Mouse (Mus musculus) adrenal gland, postnatal 25 days (tissue): ENCODE measurements around the gene Tnks2. TPM values are rescaled to one million over a fixed set of nuclear protein-coding genes. Genes with fewer than 3 reads are reported as not detected.
"Not testable (repeated sequence)": the region's sequence is repeated elsewhere in the genome, so short reads cannot be mapped to it uniquely, and the experiment has no call there.

Experiments used
- DNase-seq: peaks from one replicate; pipeline ENCODE4 v3.0.0; 2021; ENCODE audit warnings: mixed read lengths
- total RNA-seq: library from RNA; stranded (reverse); gene quantifications from 2 replicates; pipeline ENCODE4 v1.2.3, GENCODE M21; 2021

Gene Tnks2
- total RNA-seq, 1 experiment from 2014 or later, result 109 TPM

DNA sequence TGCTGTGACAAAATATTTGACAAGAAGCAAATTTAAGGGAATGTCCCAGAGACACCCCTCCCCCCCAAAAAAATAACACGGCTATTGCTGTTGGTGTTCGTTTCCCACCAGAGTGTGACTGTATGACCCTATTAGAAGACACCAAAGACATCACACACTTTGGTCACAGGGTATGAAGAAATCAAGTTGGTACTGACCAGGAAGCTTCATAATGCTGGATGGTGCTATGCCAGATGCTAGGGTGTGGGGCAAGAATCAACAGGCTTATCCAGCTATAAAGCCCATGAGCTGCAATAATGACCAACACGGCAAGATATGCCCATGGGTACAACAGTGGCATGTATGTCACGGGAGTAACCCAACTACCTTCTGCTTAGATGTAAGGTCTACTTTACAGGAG, 11.3 kb upstream of the Tnks2 start:
- DNase-seq, result no peak

- no peak for DNase-seq
Measured at GRCm38 (mm10) chr19:36827650-36828049, 6.4 kb upstream of the Tnks2 start.

- no peak for DNase-seq
Measured at GRCm38 (mm10) chr19:36828322-36828721, 5.7 kb upstream of the Tnks2 start.

DNA sequence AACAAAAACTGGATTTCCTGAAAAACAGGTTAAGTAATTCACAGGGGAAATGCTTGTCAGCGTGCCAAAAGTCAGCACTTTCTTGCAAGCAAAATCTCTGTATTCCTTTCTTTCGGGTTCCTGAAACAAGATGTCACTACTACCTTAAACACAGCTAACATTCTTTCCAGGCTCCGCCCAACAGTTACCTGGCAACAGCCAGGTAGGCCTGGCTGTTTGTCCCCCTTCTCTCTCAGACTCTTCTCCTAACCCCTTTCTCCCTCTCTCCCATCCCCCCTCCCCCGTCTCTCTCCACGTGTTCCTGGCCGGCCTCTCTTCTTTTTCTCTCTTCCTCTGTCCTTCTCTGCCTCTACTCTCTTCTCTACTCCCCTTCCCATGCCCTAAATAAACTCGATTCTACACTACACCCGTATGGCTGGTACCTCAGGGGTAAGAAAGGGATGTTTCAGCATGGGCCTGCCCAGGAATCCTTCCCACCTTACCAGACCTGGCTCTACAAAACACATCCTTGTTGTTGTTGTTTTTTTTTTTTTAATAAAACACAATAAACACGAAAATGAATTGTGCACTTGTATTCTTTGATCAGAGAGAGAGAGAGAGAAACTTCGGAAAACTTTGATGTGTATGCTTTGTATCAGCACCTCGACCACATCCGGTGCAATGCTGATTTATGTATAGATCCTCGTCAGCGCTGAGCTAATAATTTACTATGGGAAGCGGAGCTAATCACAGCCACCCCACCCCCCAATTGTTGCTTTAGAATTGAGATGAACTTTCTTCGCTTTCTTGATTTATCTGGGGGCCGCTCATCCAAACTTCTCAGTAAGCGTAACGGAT, 863 bp upstream of the Tnks2 start:
- peak; percentile 30 for DNase-seq

DNA sequence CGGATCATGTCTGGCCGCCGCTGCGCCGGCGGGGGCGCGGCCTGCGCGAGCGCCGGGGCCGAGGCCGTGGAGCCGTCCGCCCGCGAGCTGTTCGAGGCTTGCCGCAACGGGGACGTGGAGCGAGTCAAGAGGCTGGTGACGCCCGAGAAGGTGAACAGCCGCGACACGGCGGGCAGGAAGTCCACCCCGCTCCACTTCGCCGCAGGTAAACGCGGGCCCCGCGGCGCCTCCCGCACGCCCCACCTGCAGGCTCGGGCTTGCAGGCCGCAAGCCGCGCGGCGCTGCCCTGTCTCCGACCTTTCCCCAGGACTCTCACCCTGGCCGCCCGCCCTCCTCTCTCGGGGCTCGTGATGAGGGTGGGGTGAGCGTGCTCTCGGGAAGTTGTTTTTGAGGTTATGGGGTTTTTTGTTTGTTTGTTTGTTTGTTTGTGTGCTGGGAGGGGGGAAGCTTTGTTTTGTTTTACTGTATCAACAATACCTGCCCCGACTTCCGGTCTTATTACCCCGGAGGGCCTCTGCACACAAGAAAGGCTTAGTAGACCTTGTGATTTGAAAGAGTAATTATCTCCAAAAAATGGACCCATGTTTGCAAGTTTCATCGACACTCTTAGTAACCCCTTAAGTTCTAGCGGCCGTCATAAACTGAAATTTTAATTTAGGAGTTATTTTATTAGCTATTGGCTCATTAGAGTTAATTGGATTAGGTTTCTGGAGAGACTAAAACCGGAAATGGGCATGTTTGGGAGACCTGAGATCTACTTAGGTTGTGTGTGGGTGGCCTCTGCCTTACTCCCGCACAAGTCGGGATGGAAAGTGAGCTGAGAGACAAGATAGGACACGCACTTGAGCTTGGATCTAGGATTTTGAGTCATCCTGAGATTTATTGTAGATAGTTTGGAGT, 750 bp downstream of the Tnks2 start:
- peak; percentile 43 for DNase-seq

GRCm38 (mm10) chr19:36836035-36836434, 2.0 kb downstream of the Tnks2 start:
- no peak for DNase-seq

DNA sequence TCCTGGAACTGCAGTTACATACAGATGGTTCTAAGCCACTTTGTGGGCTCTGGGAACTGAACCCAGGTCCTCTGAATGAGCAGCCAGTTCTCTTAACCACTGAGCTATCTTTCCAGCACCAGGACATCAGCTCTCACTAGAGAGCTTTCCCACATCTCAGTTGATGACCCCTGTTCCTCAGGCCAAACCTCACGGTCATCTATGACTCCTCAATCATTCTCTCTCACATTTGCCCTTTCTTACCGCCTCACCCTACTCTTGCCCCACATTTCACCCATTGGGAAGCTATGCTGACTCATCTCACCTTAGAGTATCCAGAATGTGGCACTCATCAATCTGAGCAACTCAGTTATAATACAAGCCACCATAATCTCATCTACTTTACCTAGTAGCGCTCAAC, 6.3 kb downstream of the Tnks2 start:
- DNase-seq, result no peak

- no peak for DNase-seq
Measured at GRCm38 (mm10) chr19:36843866-36844265, 9.8 kb downstream of the Tnks2 start.

GRCm38 (mm10) chr19:36845924-36846323, 11.9 kb downstream of the Tnks2 start:
- peak; percentile 43 for DNase-seq

DNA sequence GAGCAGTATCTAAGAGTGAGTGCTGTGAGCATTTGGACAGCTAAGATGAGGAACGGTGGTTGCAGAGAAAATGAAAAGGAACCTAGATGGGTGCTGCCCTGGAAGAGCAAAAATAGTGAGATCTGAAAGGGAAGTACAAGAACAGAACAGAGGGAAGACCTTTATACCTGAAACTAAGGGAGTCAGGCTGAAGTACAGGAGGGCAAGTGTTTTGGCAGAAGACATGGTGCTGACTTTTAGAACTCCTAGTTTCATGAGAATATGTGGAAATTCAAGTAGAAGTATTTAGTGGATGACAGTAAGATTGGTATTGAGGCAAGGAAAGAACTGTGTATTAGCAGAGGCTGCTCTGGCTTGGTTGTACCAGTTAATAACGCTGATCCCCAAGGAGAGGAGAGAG, 19.8 kb downstream of the Tnks2 start:
- no peak for DNase-seq

GRCm38 (mm10) chr19:36857851-36858250, 23.8 kb downstream of the Tnks2 start:
- DNase-seq, result peak; percentile 26

GRCm38 (mm10) chr19:36860393-36860792, 26.4 kb downstream of the Tnks2 start:
- no peak for DNase-seq

GRCm38 (mm10) chr19:36865905-36866304, 31.9 kb downstream of the Tnks2 start:
- no peak for DNase-seq

DNA sequence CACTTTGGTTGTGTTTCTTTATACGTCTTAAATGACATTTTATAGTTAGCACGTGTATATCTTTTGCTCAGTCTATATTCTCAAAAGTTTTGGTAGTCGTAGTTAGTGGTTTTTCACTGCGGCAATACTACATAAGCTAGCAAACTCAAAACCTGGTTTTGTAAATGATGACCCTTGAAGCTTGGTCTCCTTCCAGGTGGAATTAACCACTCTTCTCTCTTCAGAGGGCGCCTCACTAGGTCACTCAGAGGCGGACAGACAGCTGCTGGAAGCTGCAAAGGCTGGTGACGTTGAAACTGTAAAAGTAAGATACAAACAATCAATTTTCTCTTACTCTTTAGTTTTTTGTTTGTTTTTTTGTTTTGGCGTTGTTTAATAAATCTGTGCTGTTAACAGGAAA, 33.4 kb downstream of the Tnks2 start:
- DNase-seq, result no peak

- not testable (repeated sequence) for DNase-seq
Measured at GRCm38 (mm10) chr19:36868675-36869074, 34.6 kb downstream of the Tnks2 start.

DNA sequence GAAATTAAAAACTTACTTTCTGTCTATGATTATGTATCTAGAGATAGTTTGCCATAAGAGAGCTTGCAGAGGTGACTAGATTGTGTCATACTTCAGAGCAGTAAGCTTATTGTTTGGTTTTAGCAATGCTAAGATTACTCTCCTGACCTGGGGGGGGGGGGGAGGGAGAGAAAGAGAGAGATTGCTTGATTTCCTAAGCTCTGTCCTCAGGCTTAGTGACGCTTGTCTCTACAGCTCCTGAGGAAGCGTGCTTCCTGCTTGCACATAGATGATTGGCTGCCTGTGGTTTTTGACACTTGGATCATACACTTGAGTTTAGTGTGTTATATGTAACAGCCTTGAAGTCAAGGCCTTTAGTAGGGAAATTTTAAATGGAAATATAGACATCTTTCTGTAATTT, 40.6 kb downstream of the Tnks2 start:
- no peak for DNase-seq

DNA sequence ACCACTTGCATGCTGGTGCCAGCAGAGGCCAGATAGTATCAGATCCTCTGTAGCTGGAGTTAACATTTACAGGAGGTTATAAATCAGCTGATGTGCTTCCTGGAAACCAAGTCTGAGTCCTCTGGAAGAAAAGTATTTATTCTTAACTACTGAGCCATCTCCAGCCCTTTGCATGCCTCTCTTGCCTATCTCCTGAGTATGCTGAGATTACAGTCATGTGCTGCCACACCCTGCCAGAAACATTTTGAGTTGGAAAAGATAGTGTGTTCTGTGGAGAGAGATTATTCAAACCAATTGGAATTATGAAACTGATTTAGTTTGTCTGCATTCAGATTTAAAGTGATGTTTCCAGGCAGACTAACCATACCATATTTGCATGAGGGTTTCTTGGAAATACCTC, 43.3 kb downstream of the Tnks2 start:
- no peak for DNase-seq

DNA sequence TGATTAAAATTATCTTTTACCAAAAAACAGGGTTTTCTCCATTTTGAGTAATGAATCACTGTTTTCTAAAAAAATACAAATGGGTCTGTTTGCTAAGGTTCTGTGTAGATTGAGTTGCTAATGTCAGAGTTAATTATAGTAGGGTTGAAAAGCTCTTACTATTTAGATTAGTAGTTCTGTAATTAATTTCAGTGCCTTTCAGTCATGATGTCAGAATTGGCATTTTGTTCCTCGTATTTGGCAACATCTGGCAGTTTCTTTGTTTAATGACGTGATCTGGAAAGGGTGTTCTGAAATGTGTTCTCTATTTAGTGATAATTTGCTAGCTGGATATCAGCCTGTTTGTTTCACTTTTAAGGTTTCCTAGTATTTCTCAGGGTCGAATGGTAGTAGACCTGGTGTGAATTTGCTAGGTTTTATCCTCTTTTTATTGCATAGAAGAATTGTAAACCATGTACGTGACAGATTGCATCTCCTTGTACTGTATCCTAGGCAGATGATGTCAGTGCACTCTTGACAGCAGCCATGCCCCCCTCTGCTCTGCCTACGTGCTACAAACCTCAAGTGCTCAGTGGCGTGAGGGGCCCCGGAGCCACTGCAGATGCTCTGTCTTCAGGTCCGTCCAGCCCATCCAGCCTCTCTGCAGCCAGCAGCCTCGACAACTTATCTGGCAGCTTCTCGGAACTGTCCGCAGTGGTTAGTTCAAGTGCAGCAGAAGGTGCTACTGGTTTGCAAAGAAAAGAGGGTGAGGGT, 44.9 kb downstream of the Tnks2 start:
- no peak for DNase-seq

GRCm38 (mm10) chr19:36883119-36883518, 49.1 kb downstream of the Tnks2 start:
- DNase-seq, result peak; percentile 12

DNA sequence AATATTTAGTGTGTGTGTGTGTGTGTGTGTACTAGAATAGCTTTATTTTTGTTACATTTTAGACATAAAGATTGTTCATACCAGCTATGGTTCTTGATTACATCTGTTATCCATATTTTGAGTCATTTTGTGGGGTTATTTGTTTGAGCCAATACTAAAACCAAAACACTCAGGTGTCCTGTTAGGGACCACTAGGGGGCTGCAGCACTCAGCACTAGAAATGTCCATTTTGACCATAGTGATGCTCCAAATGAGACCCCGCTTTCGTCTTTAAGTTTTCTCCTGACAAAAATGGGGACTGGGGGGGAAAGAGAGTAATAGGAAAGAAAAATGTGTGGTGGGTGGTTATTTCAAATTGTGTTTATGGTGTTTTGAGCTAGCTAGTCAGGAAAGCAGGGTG, 52.3 kb downstream of the Tnks2 start:
- no peak for DNase-seq

- no peak for DNase-seq
Measured at GRCm38 (mm10) chr19:36887706-36888105, 53.7 kb downstream of the Tnks2 start.

GRCm38 (mm10) chr19:36891746-36892145, 57.7 kb downstream of the Tnks2 start:
- DNase-seq, result no peak
